Mouse (Mus musculus) liver, postnatal 0 days (tissue): ENCODE results near the gene Slc12a8.

ENCODE experiments used
- CTCF ChIP-seq: sonication (generic); IDR thresholded peaks from 2 replicates; pipeline ENCODE4 v1.5.1; 2016; ENCODE audit warnings: antibody characterized with exemption, low read depth
- EP300 ChIP-seq: IDR thresholded peaks from 2 replicates; pipeline ENCODE4 v1.6.1; 2016; ENCODE audit warnings: antibody characterized with exemption, low read depth, mild to moderate bottlenecking

DNA sequence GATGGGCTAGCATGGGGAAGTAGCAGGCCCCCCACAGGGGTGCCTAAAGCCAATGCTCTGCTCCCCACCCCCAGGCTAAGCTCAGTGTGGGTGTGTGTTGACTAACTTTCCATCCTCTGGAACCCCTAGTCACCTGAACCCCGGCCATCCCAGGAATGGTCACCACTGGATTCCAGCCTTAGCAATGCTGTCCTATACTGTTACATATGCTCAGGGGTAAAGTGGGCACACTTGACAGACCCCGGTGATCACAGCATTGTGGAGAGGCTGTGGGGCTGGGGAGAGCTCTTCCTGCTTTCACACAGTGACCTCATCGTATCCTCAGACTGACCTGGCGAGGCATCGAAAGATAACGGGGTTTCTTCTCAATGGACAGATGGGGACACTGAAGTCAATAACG, 163.1 kb downstream of the Slc12a8 start:
- TF ChIP-seq EP300 (no peak), CTCF (no peak)
